Comparison of ENCODE assay signal across 12 mouse cellular contexts in genomic region chr11:117536586-117536985, GRCm38 (mm10). TPM values are rescaled to one million over a fixed set of nuclear protein-coding genes. Genes with fewer than 3 reads are reported as not detected.
DNase-seq lines count a peak whose midpoint lies in the region; ATAC-seq and TF ChIP-seq lines count a peak whose summit lies in the region.
"Had no signal": no experiment of that assay in that cellular context is flagged by ENCODE, and none has a peak within 500 bp of the region (broad histone marks: within the 10 kb centered on the region; RNA-seq: fewer than 3 reads in every experiment).

No protein-coding gene starts in this region.

- in situ Hi-C loops in Patski (cut with MboI; ENCODE audit: low pct_unique_long_range_greater_than_20kb): no loop called here

- H3K36me3 ChIP-seq in kidney, embryonic 16.5 days (ENCODE audit: insufficient read depth, low read length): no peaks in the 10 kb centered on the region
- no peaks in the 10 kb centered on the region for H3K36me3 ChIP-seq in lung, postnatal 0 days (ENCODE audit: insufficient read depth, low read length)
- H3K36me3 ChIP-seq: limb, embryonic 13.5 days had no signal

- WGBS in kidney, embryonic 16.5 days: 47% methylated on average over 3 of the region's 3 CpGs
- 50% methylated on average over 3 of the region's 3 CpGs for WGBS in lung, postnatal 0 days

- H3K27ac ChIP-seq in kidney, embryonic 16.5 days (ENCODE audit: low read length): no peak overlapping the region
- H3K27ac ChIP-seq in lung, postnatal 0 days (ENCODE audit: low read length): no peak overlapping the region
- H3K27ac ChIP-seq: limb, embryonic 13.5 days had no signal

- POLR2A ChIA-PET in Patski (lab: Charles Lee): no interaction called here

- no peak overlapping the region for H3K4me2 ChIP-seq in kidney, embryonic 16.5 days (replicated peaks; ENCODE audit: low read depth, low read length)
- H3K4me2 ChIP-seq in lung, postnatal 0 days (replicated peaks; ENCODE audit: low read depth, low read length): no peak overlapping the region
- H3K4me2 ChIP-seq: limb, embryonic 13.5 days; midbrain, embryonic 11.5 days had no signal

- no peak overlapping the region for H3K4me3 ChIP-seq in kidney, embryonic 16.5 days (ENCODE audit: low read length)
- H3K4me3 ChIP-seq in lung, postnatal 0 days (ENCODE audit: low read depth, low read length): no peak overlapping the region
- H3K4me3 ChIP-seq: limb, embryonic 13.5 days had no signal

- CTCF ChIA-PET in Patski (lab: Charles Lee): no interaction called here

- no peaks in the 10 kb centered on the region for H3K9me3 ChIP-seq in kidney, embryonic 16.5 days (ENCODE audit: low read length)
- H3K9me3 ChIP-seq in lung, postnatal 0 days (ENCODE audit: low read length): no peaks in the 10 kb centered on the region
- H3K9me3 ChIP-seq: limb, embryonic 13.5 days had no signal

- no peak overlapping the region for H3K9ac ChIP-seq in kidney, embryonic 16.5 days (replicated peaks; ENCODE audit: low read length)
- H3K9ac ChIP-seq in lung, postnatal 0 days (replicated peaks; ENCODE audit: low read depth): no peak overlapping the region
- H3K9ac ChIP-seq: limb, embryonic 13.5 days had no signal

- H3K4me1 ChIP-seq in kidney, embryonic 16.5 days (ENCODE audit: insufficient read depth, low read length): peaks cover 26% of the 10 kb centered on the region
- peaks cover 5% of the 10 kb centered on the region; the same call in 1 of the 2 replicates for H3K4me1 ChIP-seq in lung, postnatal 0 days (ENCODE audit: insufficient read depth, low read depth, low read length)

- no peak for TF ChIP-seq CTCF in Patski (IDR thresholded peaks at IDR 0.05)
- TF ChIP-seq CTCF in lung, postnatal 0 days (IDR thresholded peaks at IDR 0.05): no peak

- no peak for TF ChIP-seq EP300 in lung, postnatal 0 days (IDR thresholded peaks at IDR 0.05)

- ATAC-seq in kidney, embryonic 16.5 days (ENCODE audit: low FRiP score, low TSS enrichment): no peak
- peak; percentile 51 for ATAC-seq in Patski
- peak; percentile 42 for ATAC-seq in lung, postnatal 0 days
- ATAC-seq: intestine, embryonic 16.5 days had no signal

- intact Hi-C loops in gastrocnemius, postnatal 14 days (cut with DNase I; ENCODE audit: low total_unique reads): no loop called here
- intact Hi-C loops in left cerebral cortex, postnatal 10 days (cut with DNase I): loop anchor here (5.0 kb wide), 1 partner anchor 144 kb away; no protein-coding TSS in a partner anchor

- H3K27me3 ChIP-seq in kidney, embryonic 16.5 days (ENCODE audit: insufficient read depth, low read length): no peaks in the 10 kb centered on the region
- H3K27me3 ChIP-seq in Patski: no peaks in the 10 kb centered on the region
- H3K27me3 ChIP-seq in lung, postnatal 0 days (replicated peaks; ENCODE audit: insufficient read depth, low read length): no peaks in the 10 kb centered on the region
- H3K27me3 ChIP-seq: CH12.LX; limb, embryonic 13.5 days had no signal

- DNase-seq in kidney, adult 18-20 months: peak; percentile 38
- DNase-seq in Patski (ENCODE audit: low read depth, low spot score) (peak; percentile 63), liver (no peak)
- peak; percentile 55 for DNase-seq in gastrocnemius, postnatal 14 days
- DNase-seq in lung, postnatal 0 days (ENCODE audit: low spot score): peak; percentile 49
- DNase-seq in left cerebral cortex, postnatal 10 days (ENCODE audit: extremely low spot score in 1 of 2, low spot score in 2 of 2): no peak
- no peak for DNase-seq in ovary, postnatal 14 days (ENCODE audit: low spot score)

RNA-seq across cellular contexts. Expression of gene Gm11733, which starts 52.4 kb away (rescaled TPM):
- not detected in 2 replicates for polyA plus RNA-seq in kidney, embryonic 16.5 days (2015; fragmentation: Nextera tagmentation; extraction: Ambion mirVana)
- polyA plus RNA-seq in Patski (2021): 0.03 TPM
- total RNA-seq in gastrocnemius, postnatal 14 days (2021): not detected
- not detected in 2 replicates for polyA plus RNA-seq in lung, postnatal 0 days (2015; fragmentation: Nextera tagmentation; extraction: Ambion mirVana)
- under 1 TPM in 1 of 2 experiments, not detected in 1; 0.24 TPM for total RNA-seq in left cerebral cortex, postnatal 10 days (2021)
- total RNA-seq: CH12.LX had no signal
- polyA plus RNA-seq: limb, embryonic 13.5 days; midbrain, embryonic 11.5 days had no signal

Comparison
In these comparisons a context has a peak if more than half of its experiments do, and no peak if none do; other contexts are left out.
1. DNase-seq: peak in kidney, adult 18-20 months (single experiment), Patski (single experiment), gastrocnemius, postnatal 14 days (single experiment) and lung, postnatal 0 days (single experiment); none in left cerebral cortex, postnatal 10 days (0 of 2), liver (single experiment) and ovary, postnatal 14 days (single experiment).